Mouse (Mus musculus): ENCODE results near the gene Trmt112. TPM values are rescaled to one million over a fixed set of nuclear protein-coding genes. Genes with fewer than 3 reads are reported as not detected.

Trmt112 gene
- polyA plus RNA-seq, 1 experiment from 2014 or later, result 169 TPM

DNA sequence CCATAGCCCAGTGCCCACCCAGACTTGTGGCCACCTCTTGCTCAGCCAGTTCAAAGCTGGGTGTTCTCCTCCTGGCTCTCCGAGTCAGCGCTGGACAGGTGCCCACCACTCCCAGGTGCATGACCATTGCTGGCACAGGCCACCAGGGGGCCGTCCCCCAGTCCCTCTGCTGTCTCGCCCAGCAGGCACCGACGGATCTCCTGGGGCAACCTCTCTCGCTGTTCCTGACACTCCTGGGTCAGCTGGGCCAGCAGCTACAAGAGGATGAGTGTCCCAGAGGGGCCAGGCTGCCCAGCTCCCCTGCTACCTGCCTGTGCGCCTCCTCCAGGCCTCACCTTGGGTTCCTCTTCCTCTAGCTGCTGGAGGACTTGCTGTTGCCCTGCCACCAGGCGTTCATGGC, 44.5 kb downstream of the Trmt112 start:
- 72% methylated on average over 9 of the region's 9 CpGs for WGBS
- Histone ChIP-seq H3K9ac (ENCODE audit: low read depth, low read length) (no peak overlapping the region), H3K4me3 (ENCODE audit: low read depth, low read length) (no peak overlapping the region), H3K4me2 (no peak overlapping the region), H3K36me3 (ENCODE audit: control insufficient read depth, insufficient read depth, low read length) (peaks cover 20% of the 10 kb centered on the region), H3K27me3 (replicated peaks; ENCODE audit: control insufficient read depth, insufficient read depth, low read length) (no peaks in the 10 kb centered on the region), H3K4me1 (replicated peaks; ENCODE audit: control insufficient read depth, insufficient read depth, low read length) (peaks cover 27% of the 10 kb centered on the region), H3K27ac (ENCODE audit: low read depth, low read length) (no peak overlapping the region; the same call in 1 of the 2 replicates), H3K9me3 (ENCODE audit: control insufficient read depth, low read length) (no peaks in the 10 kb centered on the region)
- DNase-seq (ENCODE audit: low spot score), result no peak
- ATAC-seq (replicated peaks; ENCODE audit: low FRiP score), result no peak

DNA sequence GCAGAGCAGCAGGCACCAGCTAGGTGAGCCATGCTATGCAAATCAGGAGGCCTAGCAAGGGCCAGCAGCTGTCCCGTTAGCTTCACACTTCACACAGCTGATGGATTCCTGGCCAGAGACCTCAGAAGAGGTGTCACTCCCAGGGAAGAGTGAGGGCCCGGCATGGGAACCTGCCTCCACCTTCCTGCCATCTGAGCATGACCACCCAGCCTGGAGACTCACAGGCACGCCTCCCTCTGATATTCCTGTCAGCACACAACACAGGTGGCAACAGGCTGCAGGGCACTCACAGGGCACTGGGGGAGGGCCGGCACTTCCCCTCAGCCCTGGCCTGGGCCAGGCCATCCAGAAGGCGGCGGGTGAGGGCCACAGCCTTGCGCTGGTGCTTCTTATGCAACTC, 45.9 kb downstream of the Trmt112 start:
- H3K4me2 ChIP-seq, result no peak overlapping the region
- no peaks in the 10 kb centered on the region for H3K27me3 ChIP-seq (replicated peaks; ENCODE audit: control insufficient read depth, insufficient read depth, low read length)
- no peak for DNase-seq (ENCODE audit: low spot score)
- no peaks in the 10 kb centered on the region for H3K9me3 ChIP-seq (ENCODE audit: control insufficient read depth, low read length)
- ATAC-seq (replicated peaks; ENCODE audit: low FRiP score), result no peak
- WGBS, result 85% methylated on average over 7 of the region's 7 CpGs
- H3K27ac ChIP-seq (ENCODE audit: low read depth, low read length), result no peak overlapping the region
- no peak overlapping the region for H3K4me3 ChIP-seq (ENCODE audit: low read depth, low read length)
- H3K36me3 ChIP-seq (ENCODE audit: control insufficient read depth, insufficient read depth, low read length), result peaks cover 32% of the 10 kb centered on the region
- H3K9ac ChIP-seq (ENCODE audit: low read depth, low read length), result no peak overlapping the region
- peaks cover 14% of the 10 kb centered on the region for H3K4me1 ChIP-seq (replicated peaks; ENCODE audit: control insufficient read depth, insufficient read depth, low read length)

DNA sequence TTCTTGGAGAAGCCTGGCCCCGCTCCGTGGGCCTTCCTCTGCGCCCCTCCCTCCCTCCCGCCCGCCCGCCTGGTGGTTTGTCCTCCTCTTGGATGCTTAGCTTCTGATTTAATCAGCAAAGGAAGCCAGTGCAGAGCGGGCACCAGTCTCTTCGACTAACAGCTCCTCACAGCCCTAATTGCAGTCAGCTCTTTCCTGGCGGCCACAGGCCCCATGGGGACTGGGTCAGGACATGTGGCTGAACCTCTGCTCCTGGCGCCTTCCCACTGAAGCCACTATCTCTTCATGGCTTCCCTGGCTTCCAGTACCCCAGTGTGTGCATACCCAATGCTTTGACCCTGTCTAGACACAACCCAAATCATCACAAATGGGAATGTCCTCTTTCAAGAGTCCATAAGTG, 47.0 kb downstream of the Trmt112 start:
- H3K4me3 ChIP-seq (ENCODE audit: low read depth, low read length), result no peak overlapping the region
- DNase-seq (ENCODE audit: low spot score) (no peak), ATAC-seq (replicated peaks; ENCODE audit: low FRiP score) (no peak)
- no peaks in the 10 kb centered on the region for H3K27me3 ChIP-seq (replicated peaks; ENCODE audit: control insufficient read depth, insufficient read depth, low read length)
- H3K36me3 ChIP-seq (ENCODE audit: control insufficient read depth, insufficient read depth, low read length), result peaks cover 36% of the 10 kb centered on the region
- H3K9ac ChIP-seq (ENCODE audit: low read depth, low read length), result no peak overlapping the region
- no peak overlapping the region for H3K27ac ChIP-seq (ENCODE audit: low read depth, low read length)
- 82% methylated on average over 10 of the region's 10 CpGs for WGBS
- no peaks in the 10 kb centered on the region for H3K9me3 ChIP-seq (ENCODE audit: control insufficient read depth, low read length)
- peaks cover 13% of the 10 kb centered on the region for H3K4me1 ChIP-seq (replicated peaks; ENCODE audit: control insufficient read depth, insufficient read depth, low read length)
- H3K4me2 ChIP-seq, result no peak overlapping the region

Small RNAs within 50 kb of the gene (microRNA-seq; reads per million reads assigned to microRNA genes)
- gene Mir6990 (ENCODE audit: borderline number of aligned reads), result 2.1 reads per million

Other genes starting within 250 kb of the Trmt112 start
- 11.5 and 12.6 TPM in 2 replicates for gene Rps6ka4, start 69.1 kb upstream of the Trmt112 start, polyA plus RNA-seq (2014; fragmentation: Nextera tagmentation; extraction: Ambion mirVana)
- gene Ccdc88b, start 51.5 kb upstream of the Trmt112 start, polyA plus RNA-seq (2014; fragmentation: Nextera tagmentation; extraction: Ambion mirVana), result 2.8 and 4.4 TPM in 2 replicates
- gene Prdx5, start 408 bp downstream of the Trmt112 start, polyA plus RNA-seq (2014; fragmentation: Nextera tagmentation; extraction: Ambion mirVana), result 106 and 117 TPM in 2 replicates
- gene Esrra, start 12.1 kb downstream of the Trmt112 start, polyA plus RNA-seq (2014; fragmentation: Nextera tagmentation; extraction: Ambion mirVana), result 4.1 and 5.9 TPM in 2 replicates
- 0.49 and 0.91 TPM in 2 replicates for gene Catsperz, start 15.7 kb downstream of the Trmt112 start, polyA plus RNA-seq (2014; fragmentation: Nextera tagmentation; extraction: Ambion mirVana)
- 0.18 and 0.38 TPM in 2 replicates for gene Kcnk4, start 24.8 kb downstream of the Trmt112 start, polyA plus RNA-seq (2014; fragmentation: Nextera tagmentation; extraction: Ambion mirVana)
- 51.9 and 54.7 TPM in 2 replicates for gene Bad, start 32.2 kb downstream of the Trmt112 start, polyA plus RNA-seq (2014; fragmentation: Nextera tagmentation; extraction: Ambion mirVana)
- 18.2 and 18.9 TPM in 2 replicates for gene Gpr137, start 32.8 kb downstream of the Trmt112 start, polyA plus RNA-seq (2014; fragmentation: Nextera tagmentation; extraction: Ambion mirVana)
- gene Ppp1r14b, start 65.3 kb downstream of the Trmt112 start, polyA plus RNA-seq (2014; fragmentation: Nextera tagmentation; extraction: Ambion mirVana), result 189 and 221 TPM in 2 replicates
- 20.6 and 23.4 TPM in 2 replicates for gene Plcb3, start 66.8 kb downstream of the Trmt112 start, polyA plus RNA-seq (2014; fragmentation: Nextera tagmentation; extraction: Ambion mirVana)
- gene Fkbp2, start 70.8 kb downstream of the Trmt112 start, polyA plus RNA-seq (2014; fragmentation: Nextera tagmentation; extraction: Ambion mirVana), result 111 and 124 TPM in 2 replicates
- 24.3 and 28.8 TPM in 2 replicates for gene Vegfb, start 78.0 kb downstream of the Trmt112 start, polyA plus RNA-seq (2014; fragmentation: Nextera tagmentation; extraction: Ambion mirVana)
- gene Dnajc4, start 82.9 kb downstream of the Trmt112 start, polyA plus RNA-seq (2014; fragmentation: Nextera tagmentation; extraction: Ambion mirVana), result 14.0 and 14.7 TPM in 2 replicates
- 15.9 and 16.9 TPM in 2 replicates for gene Nudt22, start 86.4 kb downstream of the Trmt112 start, polyA plus RNA-seq (2014; fragmentation: Nextera tagmentation; extraction: Ambion mirVana)
- gene Trpt1, start 86.4 kb downstream of the Trmt112 start, polyA plus RNA-seq (2014; fragmentation: Nextera tagmentation; extraction: Ambion mirVana), result 3.9 and 4.9 TPM in 2 replicates
- gene Fermt3, start 109.8 kb downstream of the Trmt112 start, polyA plus RNA-seq (2014; fragmentation: Nextera tagmentation; extraction: Ambion mirVana), result 155 and 170 TPM in 2 replicates
- gene Stip1, start 130.3 kb downstream of the Trmt112 start, polyA plus RNA-seq (2014; fragmentation: Nextera tagmentation; extraction: Ambion mirVana), result 356 and 387 TPM in 2 replicates
- 5.9 and 6.7 TPM in 2 replicates for gene Macrod1, start 147.1 kb downstream of the Trmt112 start, polyA plus RNA-seq (2014; fragmentation: Nextera tagmentation; extraction: Ambion mirVana)
- 0.60 and 0.64 TPM in 2 replicates for gene Flrt1, start 196.0 kb downstream of the Trmt112 start, polyA plus RNA-seq (2014; fragmentation: Nextera tagmentation; extraction: Ambion mirVana)